Comparison of ENCODE assay signal across 8 mouse cellular contexts in the genomic region with DNA sequence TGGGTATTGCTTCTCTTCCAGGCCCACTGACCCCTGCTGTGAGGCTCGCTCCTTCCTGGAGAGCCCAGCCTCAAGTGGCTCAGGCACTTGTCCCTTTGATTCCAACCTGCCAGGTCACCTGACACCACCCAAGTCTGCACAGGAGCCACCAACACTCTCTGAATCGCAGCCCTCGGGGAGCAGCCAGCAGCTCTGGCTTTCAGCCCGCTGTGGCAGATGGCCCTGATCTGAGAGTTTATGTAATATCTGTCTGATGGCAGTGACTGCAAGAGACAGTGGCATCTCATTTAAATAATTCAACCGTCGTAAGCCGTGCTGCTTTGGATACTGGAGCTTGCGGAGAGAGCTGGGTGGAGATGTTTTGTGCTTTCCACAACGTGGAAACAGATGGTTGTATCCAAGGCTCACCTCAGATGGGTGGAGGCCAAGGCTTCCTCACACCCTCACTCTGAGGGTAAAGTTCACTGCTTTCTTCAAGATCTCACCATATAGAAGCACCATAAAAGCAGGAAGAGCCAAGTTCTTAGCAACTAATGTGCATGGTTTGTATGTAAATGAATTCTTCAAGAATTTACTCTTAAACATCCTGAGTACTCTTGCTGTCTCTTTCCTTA. TPM values are rescaled to one million over a fixed set of nuclear protein-coding genes. Genes with fewer than 3 reads are reported as not detected.
DNase-seq lines count a peak whose midpoint lies in the region; ATAC-seq and TF ChIP-seq lines count a peak whose summit lies in the region.

No protein-coding gene starts in this region.

- no peak overlapping the region for H3K4me2 ChIP-seq in forebrain, embryonic 12.5 days
- H3K4me2 ChIP-seq in forebrain, embryonic 11.5 days (ENCODE audit: low read depth, low read length, severe bottlenecking): no peak overlapping the region
- no peak overlapping the region for H3K4me2 ChIP-seq in intestine, postnatal 0 days (replicated peaks; ENCODE audit: low read depth)

- H3K27ac ChIP-seq in forebrain, embryonic 12.5 days: peak overlapping the region; percentile 46; the same call in 1 of the 2 replicates
- no peak overlapping the region for H3K27ac ChIP-seq in forebrain, embryonic 11.5 days (ENCODE audit: low read depth, low read length)
- H3K27ac ChIP-seq in intestine, postnatal 0 days (ENCODE audit: low read depth, low read length): peak overlapping the region; percentile 21; the same call in 1 of the 2 replicates

- H3K9me3 ChIP-seq in forebrain, embryonic 12.5 days: no peaks in the 10 kb centered on the region
- no peaks in the 10 kb centered on the region for H3K9me3 ChIP-seq in forebrain, embryonic 11.5 days (ENCODE audit: control insufficient read depth, low read length)
- H3K9me3 ChIP-seq in intestine, postnatal 0 days (ENCODE audit: control insufficient read depth): no peaks in the 10 kb centered on the region

- H3K9ac ChIP-seq in forebrain, embryonic 12.5 days: no peak overlapping the region
- no peak overlapping the region for H3K9ac ChIP-seq in forebrain, embryonic 11.5 days (ENCODE audit: low read length)
- no peak overlapping the region for H3K9ac ChIP-seq in intestine, postnatal 0 days (ENCODE audit: low read depth, low read length)

- H3K36me3 ChIP-seq in forebrain, embryonic 12.5 days (replicated peaks): no peaks in the 10 kb centered on the region
- H3K36me3 ChIP-seq in forebrain, embryonic 11.5 days (ENCODE audit: control insufficient read depth, insufficient read depth, low read length): no peaks in the 10 kb centered on the region
- no peaks in the 10 kb centered on the region for H3K36me3 ChIP-seq in intestine, postnatal 0 days (ENCODE audit: control insufficient read depth, insufficient read depth)

- no peak for ATAC-seq in forebrain, embryonic 12.5 days (ENCODE audit: low FRiP score)
- ATAC-seq in forebrain, embryonic 11.5 days (replicated peaks; ENCODE audit: low FRiP score): no peak
- ATAC-seq in intestine, postnatal 0 days: peak; percentile 49; the same call in 1 of the 2 replicates

- 0 out of 2 replicates have a peak, but pooled peaks cover 5% of the 10 kb centered on the region for H3K27me3 ChIP-seq in forebrain, embryonic 12.5 days
- H3K27me3 ChIP-seq in forebrain, embryonic 11.5 days (ENCODE audit: control insufficient read depth, insufficient read depth, low read length): no peaks in the 10 kb centered on the region
- H3K27me3 ChIP-seq in intestine, postnatal 0 days (replicated peaks; ENCODE audit: control insufficient read depth, insufficient read depth, low read length): no peaks in the 10 kb centered on the region

- TF ChIP-seq CTCF in intestine, postnatal 0 days (IDR thresholded peaks at IDR 0.05; ENCODE audit: low read depth): no peak

- peaks cover 22% of the 10 kb centered on the region for H3K4me1 ChIP-seq in forebrain, embryonic 12.5 days
- no peaks in the 10 kb centered on the region for H3K4me1 ChIP-seq in forebrain, embryonic 11.5 days (replicated peaks; ENCODE audit: control insufficient read depth, insufficient read depth, low read length)
- H3K4me1 ChIP-seq in intestine, postnatal 0 days (replicated peaks; ENCODE audit: control insufficient read depth, insufficient read depth, low read length): 0 out of 2 replicates have a peak, but pooled peaks cover 5% of the 10 kb centered on the region

- 63% methylated on average over 9 of the region's 9 CpGs for WGBS in forebrain, embryonic 12.5 days
- WGBS in forebrain, embryonic 11.5 days: 74% methylated on average over 9 of the region's 9 CpGs
- WGBS in intestine, postnatal 0 days: 33% methylated on average over 9 of the region's 9 CpGs

- DNase-seq in forebrain, embryonic 11.5 days (ENCODE audit: low spot score): no peak
- peak; percentile 89 for DNase-seq in adrenal gland, postnatal 14 days
- peak; percentile 62 to 72 for DNase-seq in frontal cortex, postnatal 10 days (ENCODE audit: low spot score in 2 of 2)
- DNase-seq in lung, postnatal 10 days: peak; percentile 46
- DNase-seq in spleen, postnatal 14 days (ENCODE audit: low spot score in 2 of 2): no peak
- no peak for DNase-seq in thymus, postnatal 10 days (ENCODE audit: low spot score in 2 of 2)

- H3K4me3 ChIP-seq in forebrain, embryonic 12.5 days (replicated peaks): no peak overlapping the region
- H3K4me3 ChIP-seq in forebrain, embryonic 11.5 days (ENCODE audit: low read depth, low read length): no peak overlapping the region
- H3K4me3 ChIP-seq in intestine, postnatal 0 days (ENCODE audit: low read depth, low read length): no peak overlapping the region

RNA-seq across cellular contexts. Expression of a gene that starts 24.9 kb away (rescaled TPM):
- 0.63 and 2.3 TPM in 2 replicates for polyA plus RNA-seq in forebrain, embryonic 12.5 days (2016; fragmentation: Nextera tagmentation; extraction: Ambion mirVana)
- polyA plus RNA-seq in forebrain, embryonic 11.5 days (2014; fragmentation: Nextera tagmentation; extraction: Ambion mirVana): 1.0 and 1.3 TPM in 2 replicates
- total RNA-seq in adrenal gland, postnatal 14 days (2021): 3.4 and 3.8 TPM in 2 replicates
- 0.39 and 0.40 TPM in 2 replicates for polyA plus RNA-seq in intestine, postnatal 0 days (2015; fragmentation: Nextera tagmentation; extraction: Ambion mirVana)

Comparison
In these comparisons a context has a peak if more than half of its experiments do, and no peak if none do; other contexts are left out.
1. DNase-seq: peak in adrenal gland, postnatal 14 days (single experiment), frontal cortex, postnatal 10 days (2 of 2) and lung, postnatal 10 days (single experiment); none in forebrain, embryonic 11.5 days (single experiment), spleen, postnatal 14 days (0 of 2) and thymus, postnatal 10 days (0 of 2).